21 mouse cellular contexts compared by ENCODE assay signal in the genomic region with DNA sequence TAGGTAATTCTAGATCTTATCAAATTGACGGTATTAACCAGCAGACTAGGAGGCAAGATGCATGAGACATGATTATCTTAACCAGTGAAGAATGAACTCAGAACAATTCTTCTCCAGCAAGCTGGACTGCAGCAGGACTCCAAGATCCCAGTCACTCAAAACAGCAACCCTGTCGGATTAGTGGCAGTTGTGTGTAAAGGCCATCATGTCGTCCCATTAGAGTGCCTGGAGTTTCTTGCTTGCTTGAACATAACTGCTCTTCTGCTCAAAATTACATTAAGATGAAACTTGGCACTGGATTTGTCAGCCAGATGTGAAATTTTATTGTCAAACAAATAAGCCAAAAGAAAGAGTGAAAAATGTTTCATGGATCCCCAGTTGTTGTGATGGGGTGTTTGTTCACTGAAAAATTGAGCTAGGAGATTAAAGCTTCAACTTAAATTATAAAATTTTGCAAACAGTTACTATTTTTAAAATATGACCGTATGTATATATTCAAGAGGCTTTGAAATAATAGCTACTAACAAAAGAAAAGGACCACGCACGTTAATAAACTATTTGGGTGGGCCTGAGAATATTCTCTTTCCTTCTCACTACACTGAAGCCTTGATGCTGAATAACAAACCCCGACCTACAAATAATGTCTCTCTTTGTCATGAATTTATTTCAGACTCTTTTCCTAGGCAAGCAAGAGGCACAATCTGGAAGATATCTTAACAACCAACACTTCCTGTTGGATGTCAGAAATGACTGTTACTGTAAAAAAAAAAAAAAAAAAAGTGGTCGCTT. TPM values are rescaled to one million over a fixed set of nuclear protein-coding genes. Genes with fewer than 3 reads are reported as not detected.
A peak's percentile ranks its signal among the peaks of the same experiment; 100 is the strongest.
DNase-seq lines count a peak whose midpoint lies in the region; ATAC-seq and TF ChIP-seq lines count a peak whose summit lies in the region.
"Had no signal": no experiment of that assay in that cellular context is flagged by ENCODE, and none has a peak within 500 bp of the region (broad histone marks: within the 10 kb centered on the region; RNA-seq: fewer than 3 reads in every experiment).

No protein-coding gene starts in this region.

- H3K27ac ChIP-seq in intestine, embryonic 15.5 days = 0 out of 2 replicates have a peak overlapping the region, but pooled peaks have one; percentile 38
- H3K27ac ChIP-seq in intestine, postnatal 0 days (ENCODE audit: low read depth, low read length) = no peak overlapping the region
- peak overlapping the region; percentile 89 for H3K27ac ChIP-seq in lung, embryonic 14.5 days (ENCODE audit: low read depth)
- H3K27ac ChIP-seq in MEL (ENCODE audit: control insufficient read depth, low read depth, low read length) = no peak overlapping the region
- H3K27ac ChIP-seq in liver, embryonic 14.5 days = peak overlapping the region; percentile 100
- no peak overlapping the region for H3K27ac ChIP-seq in hindbrain, embryonic 13.5 days
- H3K27ac ChIP-seq: forebrain, embryonic 10.5 days; midbrain, embryonic 12.5 days; neural tube, embryonic 13.5 days had no signal

- H3K4me1 ChIP-seq in intestine, embryonic 15.5 days (replicated peaks) = peaks cover 14% of the 10 kb centered on the region
- no peaks in the 10 kb centered on the region for H3K4me1 ChIP-seq in intestine, postnatal 0 days (replicated peaks; ENCODE audit: control insufficient read depth, insufficient read depth, low read length)
- peaks cover 45% of the 10 kb centered on the region for H3K4me1 ChIP-seq in lung, embryonic 14.5 days (ENCODE audit: insufficient read depth)
- H3K4me1 ChIP-seq in MEL (ENCODE audit: control insufficient read depth in 1 of 2, insufficient read depth in 2 of 2, low read length in 2 of 2) = no peaks in the 10 kb centered on the region
- peaks cover 60 to 61% of the 10 kb centered on the region in 2 experiments for H3K4me1 ChIP-seq in liver, embryonic 14.5 days (replicated peaks; ENCODE audit: control insufficient read depth in 2 of 2, insufficient read depth in 2 of 2, low read length in 1 of 2)
- H3K4me1 ChIP-seq in hindbrain, embryonic 13.5 days (replicated peaks) = peaks cover 16% of the 10 kb centered on the region

- no peak for TF ChIP-seq RAD21 in MEL (IDR thresholded peaks at IDR 0.05; ENCODE audit: low read depth, low read length)

- no peak for TF ChIP-seq CTCF in intestine, postnatal 0 days (IDR thresholded peaks at IDR 0.05; ENCODE audit: low read depth)
- no peak; the same call in 1 of the 2 replicates for TF ChIP-seq CTCF in lung, embryonic 14.5 days (IDR thresholded peaks at IDR 0.05; ENCODE audit: low read depth)
- TF ChIP-seq CTCF in MEL (IDR thresholded peaks at IDR 0.05 in 2 of 3, conservative IDR thresholded peaks at IDR 0.05 in 1 of 3; ENCODE audit: control insufficient read depth in 1 of 3, insufficient read depth in 1 of 3, low read depth in 2 of 3, low read length in 3 of 3, poor library complexity in 1 of 3, severe bottlenecking in 1 of 3) = no peak
- TF ChIP-seq CTCF in liver, embryonic 14.5 days (IDR thresholded peaks at IDR 0.05; ENCODE audit: low read depth) = no peak

- no peak overlapping the region for H3K9ac ChIP-seq in intestine, embryonic 15.5 days
- H3K9ac ChIP-seq in intestine, postnatal 0 days (ENCODE audit: low read depth, low read length) = no peak overlapping the region
- H3K9ac ChIP-seq in lung, embryonic 14.5 days = no peak overlapping the region
- H3K9ac ChIP-seq in MEL (ENCODE audit: control insufficient read depth, low read depth, low read length, poor library complexity, severe bottlenecking) = no peak overlapping the region
- peak overlapping the region; percentile 1; the same call in 1 of the 2 replicates for H3K9ac ChIP-seq in liver, embryonic 14.5 days (replicated peaks)
- no peak overlapping the region for H3K9ac ChIP-seq in hindbrain, embryonic 13.5 days
- H3K9ac ChIP-seq: forebrain, postnatal 0 days; midbrain, embryonic 12.5 days; neural tube, embryonic 13.5 days had no signal

- DNase-seq in lung, embryonic 14.5 days = peak; percentile 92
- DNase-seq in lung, postnatal 10 days = no peak
- DNase-seq in MEL (ENCODE audit: low read depth, low spot score) = no peak
- no peak for DNase-seq in liver, embryonic 14.5 days (ENCODE audit: low read depth in 3 of 3, low spot score in 3 of 3)
- DNase-seq in yolk sac, embryonic 10.5 days (ENCODE audit: low spot score) = no peak
- DNase-seq: adrenal gland, postnatal 36 days; cerebellum, adult 2 months; forebrain, postnatal 0 days; gastrocnemius, postnatal 36 days; kidney, postnatal 36 days; right cerebral cortex, postnatal 14 days; spleen, adult 18-20 months; thymus, postnatal 14 days had no signal

- no peak for ATAC-seq in intestine, embryonic 15.5 days
- no peak for ATAC-seq in intestine, postnatal 0 days
- peak; percentile 61 for ATAC-seq in lung, embryonic 14.5 days (ENCODE audit: insufficient read depth)
- no peak; the same call in 1 of the 2 replicates for ATAC-seq in liver, embryonic 14.5 days (ENCODE audit: insufficient read depth)
- no peak for ATAC-seq in hindbrain, embryonic 13.5 days (ENCODE audit: low FRiP score)
- ATAC-seq: forebrain, postnatal 0 days had no signal

- H3K4me2 ChIP-seq in intestine, embryonic 15.5 days (replicated peaks) = no peak overlapping the region
- H3K4me2 ChIP-seq in intestine, postnatal 0 days (replicated peaks; ENCODE audit: low read depth) = no peak overlapping the region
- no peak overlapping the region for H3K4me2 ChIP-seq in lung, embryonic 14.5 days
- H3K4me2 ChIP-seq in liver, embryonic 14.5 days (ENCODE audit: low read depth) = peak overlapping the region; percentile 81
- H3K4me2 ChIP-seq in hindbrain, embryonic 13.5 days = no peak overlapping the region
- H3K4me2 ChIP-seq: midbrain, embryonic 12.5 days; neural tube, embryonic 13.5 days had no signal

- no peaks in the 10 kb centered on the region for H3K36me3 ChIP-seq in intestine, embryonic 15.5 days
- no peaks in the 10 kb centered on the region for H3K36me3 ChIP-seq in intestine, postnatal 0 days (ENCODE audit: control insufficient read depth, insufficient read depth)
- no peaks in the 10 kb centered on the region for H3K36me3 ChIP-seq in lung, embryonic 14.5 days (ENCODE audit: insufficient read depth)
- no peaks in the 10 kb centered on the region for H3K36me3 ChIP-seq in MEL (ENCODE audit: control insufficient read depth in 1 of 2, insufficient read depth in 2 of 2, low read length in 2 of 2)
- H3K36me3 ChIP-seq in liver, embryonic 14.5 days (replicated peaks; ENCODE audit: control insufficient read depth, insufficient read depth, low read depth) = no peaks in the 10 kb centered on the region
- H3K36me3 ChIP-seq in hindbrain, embryonic 13.5 days = no peaks in the 10 kb centered on the region
- H3K36me3 ChIP-seq: forebrain, embryonic 10.5 days; G1E; hindbrain, embryonic 10.5 days; midbrain, embryonic 12.5 days; neural tube, embryonic 13.5 days had no signal

- no peaks in the 10 kb centered on the region for H3K79me2 ChIP-seq in MEL (ENCODE audit: control insufficient read depth, insufficient read depth, low read length, poor library complexity)

- no peak for TF ChIP-seq EP300 in MEL (IDR thresholded peaks at IDR 0.05; ENCODE audit: low read depth in 1 of 2, low read length in 2 of 2)
- TF ChIP-seq EP300 in liver, embryonic 14.5 days (IDR thresholded peaks at IDR 0.05; ENCODE audit: low read depth) = no peak

- no peaks in the 10 kb centered on the region for H3K27me3 ChIP-seq in intestine, embryonic 15.5 days (replicated peaks)
- no peaks in the 10 kb centered on the region for H3K27me3 ChIP-seq in intestine, postnatal 0 days (replicated peaks; ENCODE audit: control insufficient read depth, insufficient read depth, low read length)
- H3K27me3 ChIP-seq in lung, embryonic 14.5 days (ENCODE audit: insufficient read depth, low read length) = no peaks in the 10 kb centered on the region
- no peaks in the 10 kb centered on the region for H3K27me3 ChIP-seq in MEL (ENCODE audit: control insufficient read depth in 1 of 2, insufficient read depth in 2 of 2, low read length in 2 of 2)
- no peaks in the 10 kb centered on the region for H3K27me3 ChIP-seq in liver, embryonic 14.5 days (ENCODE audit: control insufficient read depth, insufficient read depth, low read length)
- H3K27me3 ChIP-seq in hindbrain, embryonic 13.5 days = no peaks in the 10 kb centered on the region
- H3K27me3 ChIP-seq: neural tube, embryonic 13.5 days had no signal

- H3K9me3 ChIP-seq in intestine, embryonic 15.5 days = no peaks in the 10 kb centered on the region
- H3K9me3 ChIP-seq in intestine, postnatal 0 days (ENCODE audit: control insufficient read depth) = no peaks in the 10 kb centered on the region
- H3K9me3 ChIP-seq in lung, embryonic 14.5 days (ENCODE audit: low read depth, low read length) = no peaks in the 10 kb centered on the region
- H3K9me3 ChIP-seq in MEL (replicated peaks; ENCODE audit: insufficient read depth, low read length) = no peaks in the 10 kb centered on the region
- H3K9me3 ChIP-seq in liver, embryonic 14.5 days (ENCODE audit: control insufficient read depth, low read length) = no peaks in the 10 kb centered on the region
- H3K9me3 ChIP-seq in hindbrain, embryonic 13.5 days = no peaks in the 10 kb centered on the region
- H3K9me3 ChIP-seq: forebrain, embryonic 10.5 days; G1E; hindbrain, embryonic 10.5 days; midbrain, embryonic 12.5 days; neural tube, embryonic 13.5 days had no signal

- no peak overlapping the region for H3K4me3 ChIP-seq in intestine, embryonic 15.5 days (replicated peaks)
- H3K4me3 ChIP-seq in intestine, postnatal 0 days (ENCODE audit: low read depth, low read length) = no peak overlapping the region
- H3K4me3 ChIP-seq in lung, embryonic 14.5 days (ENCODE audit: low read depth, low read length) = no peak overlapping the region
- no peak overlapping the region for H3K4me3 ChIP-seq in MEL (ENCODE audit: control insufficient read depth in 1 of 2, insufficient read depth in 1 of 2, low read depth in 2 of 2, low read length in 2 of 2)
- no peak overlapping the region for H3K4me3 ChIP-seq in liver, embryonic 14.5 days (ENCODE audit: insufficient read depth in 1 of 2, low read depth in 2 of 2, low read length in 2 of 2)
- no peak overlapping the region for H3K4me3 ChIP-seq in hindbrain, embryonic 13.5 days
- H3K4me3 ChIP-seq: forebrain, embryonic 10.5 days; hindbrain, embryonic 10.5 days; midbrain, embryonic 12.5 days; neural tube, embryonic 13.5 days had no signal

- 48% methylated on average over 8 of the region's 8 CpGs for WGBS in intestine, embryonic 15.5 days
- 65% methylated on average over 8 of the region's 8 CpGs for WGBS in intestine, postnatal 0 days
- 39% methylated on average over 8 of the region's 8 CpGs for WGBS in lung, embryonic 14.5 days
- WGBS in liver, embryonic 14.5 days (ENCODE audit: insufficient replicate concordance) = 37% methylated on average over 8 of the region's 8 CpGs
- WGBS in hindbrain, embryonic 13.5 days = 86% methylated on average over 8 of the region's 8 CpGs

- no peak for TF ChIP-seq POLR2A in MEL (IDR thresholded peaks at IDR 0.05; ENCODE audit: control insufficient read depth in 1 of 2, insufficient read depth in 1 of 2, low read depth in 1 of 2, low read length in 2 of 2, poor library complexity in 1 of 2)

RNA-seq across cellular contexts. Expression of gene Gm10260, which starts 19.4 kb away (rescaled TPM):
- polyA plus RNA-seq in intestine, embryonic 15.5 days (2015; fragmentation: Nextera tagmentation; extraction: Ambion mirVana) = 7.5 and 8.4 TPM in 2 replicates
- polyA plus RNA-seq in intestine, postnatal 0 days (2015; fragmentation: Nextera tagmentation; extraction: Ambion mirVana) = 2.3 and 4.3 TPM in 2 replicates
- polyA plus RNA-seq in lung, embryonic 14.5 days (2014; fragmentation: Nextera tagmentation; extraction: Ambion mirVana) = 2.4 and 8.7 TPM in 2 replicates
- 3,860 and 4,123 TPM in 2 replicates for total RNA-seq in MEL (2012; rRNA removed)
- 1,000 to 10,000 TPM in 1 of 2 experiments, 100 to 1,000 TPM in 1; 409 to 3,111 TPM for polyA plus RNA-seq in MEL (2012; ENCODE audit: insufficient read depth in 1 of 2, insufficient read length in 2 of 2, low read depth in 1 of 2, low replicate concordance in 2 of 2, missing spikeins in 1 of 2)
- 3.7 and 29.6 TPM in 2 replicates for polyA plus RNA-seq in liver, embryonic 14.5 days (2012; rRNA removed)
- polyA plus RNA-seq in liver, embryonic 14.5 days (2014; fragmentation: Nextera tagmentation; extraction: Ambion mirVana) = 0.99 and 2.3 TPM in 2 replicates
- polyA plus RNA-seq in hindbrain, embryonic 13.5 days (2015; fragmentation: Nextera tagmentation; extraction: Ambion mirVana) = 3.2 and 3.5 TPM in 2 replicates

Comparison
In these comparisons a context has a peak if more than half of its experiments do, and no peak if none do; other contexts are left out.
1. H3K27ac ChIP-seq: peak in intestine, embryonic 15.5 days (single experiment), lung, embryonic 14.5 days (single experiment) and liver, embryonic 14.5 days (single experiment); none in intestine, postnatal 0 days (single experiment), MEL (single experiment) and hindbrain, embryonic 13.5 days (single experiment).
2. RNA of gene Gm10260, which starts 19.4 kb away (polyA plus RNA-seq): 409 to 3,111 TPM in MEL; 7.5 to 8.4 TPM in intestine, embryonic 15.5 days, 2.3 to 4.3 TPM in intestine, postnatal 0 days, 0.99 to 29.6 TPM in liver, embryonic 14.5 days, 3.2 to 3.5 TPM in hindbrain, embryonic 13.5 days and 2.4 to 8.7 TPM in lung, embryonic 14.5 days; every median in the first group is over 10 times any median in the second.